Mouse (Mus musculus): ENCODE data around the gene Mt4.

The Mt4 gene

DNA sequence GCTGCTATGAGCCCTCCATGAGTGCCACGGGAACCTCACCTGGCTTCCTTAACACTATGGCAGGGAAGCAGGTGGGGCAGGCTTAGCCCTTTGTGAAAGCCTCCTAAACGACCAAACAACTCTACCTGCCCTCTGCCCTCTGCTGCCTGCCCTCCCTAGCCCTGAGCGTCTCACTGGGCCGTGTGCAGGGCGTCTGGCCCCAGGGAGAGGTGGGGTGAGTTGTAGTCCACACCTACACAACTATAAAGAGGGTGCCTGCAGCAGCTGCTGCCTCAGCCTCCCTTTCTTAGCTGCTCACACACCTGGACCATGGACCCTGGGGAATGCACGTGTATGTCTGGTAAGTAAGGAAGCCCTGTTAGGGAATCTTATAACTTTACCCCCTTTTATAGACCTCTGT, at the start of gene Mt4:
Gene Mt4, plus strand, starts transcription at position 265 of the 400 bp plus-strand sequence.
- no peak for DNase-seq (ENCODE audit: low spot score in 2 of 2)

DNA sequence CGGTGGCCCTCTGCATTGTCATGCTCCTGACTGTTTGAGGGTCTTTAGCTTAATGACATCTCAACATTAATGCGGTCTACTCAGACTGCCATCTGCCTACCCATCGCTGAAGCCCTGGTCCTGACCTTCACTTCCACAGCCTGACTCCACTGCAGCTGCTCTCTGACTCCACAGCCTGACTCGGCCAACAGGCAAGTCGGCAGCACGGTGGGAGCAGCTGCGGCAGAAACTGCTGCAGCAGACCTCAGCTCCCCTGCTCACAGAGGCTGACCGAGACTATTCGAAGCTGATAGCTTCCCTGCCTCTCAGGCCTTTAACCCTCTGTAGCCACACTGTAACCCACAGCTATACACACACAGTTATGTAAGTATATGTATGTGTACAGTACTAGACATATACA, 49.0 kb upstream of the Mt4 start:
- no peak for DNase-seq (ENCODE audit: low spot score in 2 of 2)

DNA sequence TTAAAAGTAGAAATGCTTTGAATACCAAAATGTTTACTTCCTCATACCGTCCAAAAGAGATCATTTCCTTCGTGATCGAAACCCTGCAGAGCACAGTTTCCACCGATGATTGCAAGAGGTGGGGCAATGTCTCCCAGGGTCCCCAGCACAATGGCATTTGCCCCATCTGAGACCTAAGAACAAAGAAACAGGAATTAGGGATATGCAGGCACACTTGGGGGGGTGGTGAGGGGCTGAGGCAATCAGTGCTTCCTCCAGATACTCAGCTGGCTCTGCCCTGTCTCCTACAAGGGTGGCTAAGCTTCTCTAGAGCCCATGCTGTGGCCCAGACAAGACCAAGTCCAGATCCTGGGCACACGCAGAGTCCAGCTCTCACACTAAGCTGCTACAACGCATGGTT, 47.3 kb upstream of the Mt4 start:
- DNase-seq (ENCODE audit: low spot score in 2 of 2), result no peak

DNA sequence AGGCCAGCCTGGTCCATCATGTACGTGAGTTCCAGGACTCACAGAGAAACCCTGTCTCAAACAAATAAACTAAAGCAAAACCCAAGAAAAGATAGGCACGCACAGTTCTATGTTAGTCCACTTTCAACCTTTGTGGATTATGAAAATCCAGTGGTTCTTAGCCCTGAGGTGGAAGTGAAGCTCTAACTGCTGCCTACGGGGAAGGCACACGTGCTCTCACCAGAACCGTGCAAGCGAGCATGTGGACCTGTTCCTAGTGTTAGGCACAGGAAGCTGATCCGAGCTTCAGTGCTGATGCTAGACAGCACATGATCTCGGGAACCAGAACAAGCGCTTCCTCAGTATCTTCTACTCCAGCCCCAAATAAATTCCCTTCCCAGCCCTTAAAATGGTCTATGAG, 44.1 kb upstream of the Mt4 start:
- no peak for DNase-seq (ENCODE audit: low spot score in 2 of 2)

- no peak for DNase-seq (ENCODE audit: low spot score in 2 of 2)
Observed at GRCm38 (mm10) chr8:94094281-94094680, 42.7 kb upstream of the Mt4 start.

- DNase-seq (ENCODE audit: low spot score in 2 of 2), result peak; percentile 99 to 100
Observed at GRCm38 (mm10) chr8:94098081-94098974, 38.7 kb upstream of the Mt4 start, which contains the start of gene Bbs2. Bbs2 (minus strand) TSS chr8:94098928.

GRCm38 (mm10) chr8:94098996-94099395, 38.0 kb upstream of the Mt4 start:
- no peak for DNase-seq (ENCODE audit: low spot score in 2 of 2)

- DNase-seq (ENCODE audit: low spot score in 2 of 2), result no peak
Observed at GRCm38 (mm10) chr8:94104146-94104545, 32.9 kb upstream of the Mt4 start.

DNA sequence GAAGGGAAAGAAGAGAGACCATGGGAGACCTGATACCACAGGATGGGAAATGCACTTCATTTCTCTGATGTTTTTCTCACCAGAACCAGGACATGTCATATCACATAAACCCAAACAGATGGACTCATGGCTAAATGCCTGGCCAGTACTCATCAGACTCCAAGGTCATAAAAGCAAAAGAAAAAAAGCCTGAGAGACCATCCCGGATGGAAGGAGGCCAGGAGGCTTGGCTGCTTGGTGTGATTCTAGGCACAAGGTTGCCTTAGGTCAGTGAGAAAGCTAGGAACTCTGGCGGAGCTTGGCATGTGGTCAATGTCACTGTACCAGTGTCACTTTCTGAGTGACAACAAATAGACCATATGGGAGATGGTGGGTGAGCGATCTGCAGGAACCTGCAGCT, 29.1 kb upstream of the Mt4 start:
- peak in 1 of 2 experiments; percentile 30 for DNase-seq (ENCODE audit: low spot score in 2 of 2)

DNA sequence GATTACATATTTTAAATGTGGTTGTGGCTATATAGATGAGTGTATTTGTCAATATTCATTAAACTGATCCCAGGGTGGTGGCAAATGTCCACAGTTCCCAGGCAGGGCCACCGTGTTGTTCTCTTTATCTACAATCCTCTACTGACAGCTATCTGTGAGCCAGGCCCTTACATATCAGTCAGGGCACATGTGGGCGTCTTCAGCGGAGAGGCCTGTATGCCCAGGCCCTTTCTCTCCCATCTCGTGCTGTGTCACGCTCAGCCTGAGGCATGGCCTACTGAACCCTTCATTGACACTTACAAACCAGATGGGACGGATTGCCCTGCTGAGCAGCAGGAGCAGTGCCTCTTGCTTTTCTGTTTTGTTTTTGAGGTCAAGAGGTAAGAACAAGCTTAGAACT, 27.6 kb upstream of the Mt4 start:
- no peak for DNase-seq (ENCODE audit: low spot score in 2 of 2)

GRCm38 (mm10) chr8:94109835-94110234, 27.2 kb upstream of the Mt4 start:
- no peak for DNase-seq (ENCODE audit: low spot score in 2 of 2)

DNA sequence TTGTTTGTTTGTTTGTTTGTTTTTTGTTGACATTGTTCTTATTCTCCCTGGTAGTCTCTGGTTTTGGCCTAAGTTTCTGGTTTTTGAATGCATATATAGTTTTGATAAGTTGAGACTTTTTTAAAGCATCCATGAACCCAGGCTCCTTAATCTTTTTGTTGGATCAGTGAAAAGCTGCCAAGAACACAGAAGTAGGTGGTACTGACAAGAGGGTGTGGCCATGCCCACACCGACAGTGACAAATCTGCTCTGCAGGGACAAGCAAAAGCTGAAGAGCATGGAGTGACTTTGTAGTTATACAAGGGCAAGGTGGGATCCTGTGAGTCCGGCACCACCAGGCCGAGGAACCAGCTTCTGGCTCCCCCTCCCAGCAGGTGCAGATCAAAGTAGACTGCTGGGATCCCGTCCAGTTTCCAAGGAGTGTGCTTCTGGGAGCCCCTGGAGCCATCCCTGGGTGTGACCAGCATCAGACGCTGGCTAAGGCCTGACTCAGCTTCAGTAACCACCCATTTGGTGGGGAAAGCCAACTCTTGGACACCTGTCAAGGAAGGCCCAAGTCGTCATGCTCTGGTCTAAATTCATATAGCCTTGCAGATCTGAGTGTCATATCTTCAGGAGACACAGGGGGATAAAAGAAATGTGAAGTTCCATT, 26.3 kb upstream of the Mt4 start:
- DNase-seq (ENCODE audit: low spot score in 2 of 2), result no peak

DNA sequence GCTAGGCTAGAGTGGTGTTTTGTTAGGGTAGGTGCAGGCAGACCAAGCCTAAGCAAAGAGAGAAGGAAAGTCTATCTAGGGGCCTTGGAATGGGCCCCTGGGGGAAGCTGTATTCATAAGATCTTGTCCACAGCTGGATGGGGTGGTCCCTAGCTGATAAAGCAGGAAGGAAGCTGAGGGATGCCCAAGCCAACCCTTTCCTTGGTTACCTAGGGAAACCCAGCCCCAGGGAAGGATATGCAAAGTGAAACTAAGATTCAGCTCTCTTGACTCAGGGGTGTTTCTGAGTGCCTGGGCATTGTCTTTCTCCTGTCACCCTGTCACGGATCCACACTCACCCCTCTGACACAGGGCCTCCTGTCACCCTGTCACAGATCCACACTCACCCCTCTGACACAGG, 23.6 kb upstream of the Mt4 start:
- no peak for DNase-seq (ENCODE audit: low spot score in 2 of 2)

GRCm38 (mm10) chr8:94113972-94114371, 23.0 kb upstream of the Mt4 start:
- no peak for DNase-seq (ENCODE audit: low spot score in 2 of 2)

GRCm38 (mm10) chr8:94118776-94119430, 18.1 kb upstream of the Mt4 start:
- no peak for DNase-seq (ENCODE audit: low spot score in 2 of 2)

DNA sequence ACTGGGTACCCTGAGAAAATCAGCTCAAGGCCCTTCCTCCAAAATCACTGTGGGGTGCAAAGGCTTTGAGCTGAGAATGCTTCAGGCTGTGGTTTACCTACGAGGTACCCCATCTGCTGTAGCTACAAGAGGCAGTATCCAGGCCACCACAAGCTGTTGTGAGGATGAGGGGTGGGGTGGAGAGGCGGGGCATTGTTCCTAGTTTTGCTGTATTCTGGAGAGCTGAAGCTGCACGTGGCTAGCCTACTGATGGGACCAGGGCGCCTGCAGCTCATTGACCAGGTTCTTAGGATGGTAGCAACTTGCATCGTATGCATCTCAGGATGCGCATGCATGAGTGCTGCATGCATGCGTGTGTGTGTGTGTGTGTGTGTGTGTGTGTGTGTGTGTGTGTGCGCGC, 15.4 kb upstream of the Mt4 start:
- no peak for DNase-seq (ENCODE audit: low spot score in 2 of 2)

DNA sequence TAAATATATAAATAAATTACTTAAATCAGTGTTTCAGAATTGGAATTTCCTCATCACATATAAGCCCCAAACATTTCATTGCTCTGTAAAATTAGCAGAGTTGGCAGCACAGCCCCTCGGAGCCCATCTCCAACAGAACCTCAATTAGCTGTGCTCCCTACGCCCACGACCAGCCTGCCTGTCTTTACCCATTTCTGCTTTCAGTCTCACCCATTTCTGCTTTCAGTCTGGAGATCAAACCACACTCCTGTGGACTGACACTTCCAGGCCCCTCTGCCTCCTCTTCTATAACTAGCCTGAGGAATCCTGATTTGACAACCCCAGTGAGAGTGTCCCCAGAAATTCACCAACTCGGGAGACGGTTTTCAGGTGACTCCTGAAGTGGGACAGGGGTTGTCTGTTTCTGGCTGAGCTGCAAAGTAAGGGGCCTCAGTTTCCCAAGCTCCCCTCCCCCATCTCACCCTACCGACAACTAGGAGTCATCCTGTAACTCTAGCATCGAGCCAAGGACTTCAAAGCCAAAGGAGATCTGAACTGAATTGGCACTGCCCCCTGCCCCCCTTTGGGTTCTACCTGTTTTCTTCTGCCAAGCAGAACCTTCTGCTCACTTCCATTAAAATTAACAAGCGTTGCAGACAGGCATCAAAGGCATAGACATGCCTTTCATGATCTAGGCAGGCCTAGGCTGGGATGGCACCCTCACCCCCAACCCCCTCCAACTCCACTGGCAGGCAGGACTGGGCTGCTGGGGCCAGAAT, 14.1 kb upstream of the Mt4 start:
- DNase-seq (ENCODE audit: low spot score in 2 of 2), result no peak

- no peak for DNase-seq (ENCODE audit: low spot score in 2 of 2)
Observed at GRCm38 (mm10) chr8:94127711-94128110, 9.3 kb upstream of the Mt4 start.

GRCm38 (mm10) chr8:94129133-94129789, 7.7 kb upstream of the Mt4 start:
- DNase-seq (ENCODE audit: low spot score in 2 of 2), result no peak

DNA sequence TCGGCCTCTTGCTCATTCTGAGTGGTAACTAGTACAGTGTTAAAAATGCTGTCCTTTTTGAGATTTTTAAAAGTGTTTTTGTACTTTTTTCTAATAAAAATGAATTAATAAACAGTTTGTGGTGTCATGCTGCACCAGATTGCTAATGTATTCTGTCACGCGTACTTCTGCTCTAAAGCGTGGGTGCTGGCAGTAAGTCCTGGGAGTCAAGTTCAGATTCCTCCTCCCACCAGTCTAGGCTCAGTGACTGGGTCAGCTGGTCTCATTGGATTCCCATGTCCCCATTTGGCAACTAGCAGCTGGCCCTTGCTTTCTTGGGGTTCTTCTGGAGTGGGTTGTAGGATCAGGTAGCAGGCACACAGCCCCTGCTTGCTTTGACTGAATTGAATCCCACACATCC, 6.9 kb upstream of the Mt4 start:
- no peak for DNase-seq (ENCODE audit: low spot score in 2 of 2)

DNA sequence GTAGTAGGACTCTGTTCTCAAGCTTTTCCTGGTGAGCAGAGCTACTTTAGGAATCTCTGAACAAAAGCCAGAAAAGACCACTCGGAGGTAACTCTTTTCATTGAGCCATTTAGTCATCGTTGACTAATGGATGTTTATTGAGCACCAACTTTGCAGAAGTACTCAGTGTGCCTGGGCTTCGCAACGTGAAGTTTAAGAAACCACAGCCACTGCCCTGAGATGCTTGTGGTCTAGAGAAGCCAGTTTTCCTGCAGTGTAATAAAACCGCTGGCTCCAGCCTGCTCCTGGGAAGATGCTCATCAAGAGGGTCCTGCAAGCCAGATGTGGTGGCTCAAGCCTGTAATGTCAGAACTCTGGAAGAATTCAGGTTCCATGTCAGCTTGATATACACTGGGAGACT, 4.9 kb upstream of the Mt4 start:
- no peak for DNase-seq (ENCODE audit: low spot score in 2 of 2)

Measured in urinary bladder, postnatal 4 days (tissue).